Mouse (Mus musculus): ENCODE data around the gene Krtap28-13. TPM values are rescaled to one million over a fixed set of nuclear protein-coding genes. Genes with fewer than 3 reads are reported as not detected.

Krtap28-13 gene
- polyA plus RNA-seq (2015; fragmentation: Nextera tagmentation; extraction: Ambion mirVana): not detected in 2 replicates

- Histone ChIP-seq H3K27me3 (no peaks in the 10 kb centered on the region), H3K9me3 (no peaks in the 10 kb centered on the region), H3K9ac (no peak within 1 kb of the TSS), H3K36me3 (no peaks in the 10 kb centered on the region), H3K4me3 (no peak within 1 kb of the TSS), H3K4me2 (replicated peaks) (no peak within 1 kb of the TSS), H3K27ac (no peak within 1 kb of the TSS), H3K4me1 (no peaks in the 10 kb centered on the region)
- WGBS: 91% methylated on average over 4 of the region's 4 CpGs
- no peak for ATAC-seq (ENCODE audit: low FRiP score, low read depth)
These were observed at the start of gene Krtap28-13 for GRCm38 (mm10) chr1:83060643-83061042. TSS of gene Krtap28-13 (plus strand) at chr1:83060930.

DNA sequence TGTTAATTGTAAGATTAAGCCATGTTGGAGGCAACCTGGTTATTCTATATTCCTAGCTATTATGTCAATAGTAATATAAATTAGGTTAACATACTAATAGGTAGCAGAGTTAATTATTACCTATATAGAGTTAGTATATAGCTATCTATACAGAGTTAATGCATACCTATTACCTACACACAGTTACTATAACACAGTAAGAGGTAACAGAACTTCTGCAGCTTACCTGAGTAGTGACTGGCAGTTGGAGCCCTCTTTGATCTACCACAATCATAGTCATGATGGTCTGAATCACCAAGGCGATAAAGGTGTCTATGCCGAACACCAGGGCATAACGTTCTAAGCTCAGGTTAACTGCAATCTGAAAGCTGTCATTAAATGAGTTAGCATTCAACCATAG, 46.3 kb upstream of the Krtap28-13 start:
- no peak overlapping the region for H3K9ac ChIP-seq
- no peak overlapping the region for H3K4me3 ChIP-seq
- WGBS: 87% methylated on average over 3 of the region's 3 CpGs
- H3K4me1 ChIP-seq: no peaks in the 10 kb centered on the region
- H3K27me3 ChIP-seq: no peaks in the 10 kb centered on the region
- no peak overlapping the region for H3K27ac ChIP-seq
- H3K9me3 ChIP-seq: peaks cover 3% of the 10 kb centered on the region; the same call in 1 of the 2 replicates
- no peak overlapping the region for H3K4me2 ChIP-seq (replicated peaks)
- no peaks in the 10 kb centered on the region for H3K36me3 ChIP-seq
- no peak for ATAC-seq (ENCODE audit: low FRiP score, low read depth)

DNA sequence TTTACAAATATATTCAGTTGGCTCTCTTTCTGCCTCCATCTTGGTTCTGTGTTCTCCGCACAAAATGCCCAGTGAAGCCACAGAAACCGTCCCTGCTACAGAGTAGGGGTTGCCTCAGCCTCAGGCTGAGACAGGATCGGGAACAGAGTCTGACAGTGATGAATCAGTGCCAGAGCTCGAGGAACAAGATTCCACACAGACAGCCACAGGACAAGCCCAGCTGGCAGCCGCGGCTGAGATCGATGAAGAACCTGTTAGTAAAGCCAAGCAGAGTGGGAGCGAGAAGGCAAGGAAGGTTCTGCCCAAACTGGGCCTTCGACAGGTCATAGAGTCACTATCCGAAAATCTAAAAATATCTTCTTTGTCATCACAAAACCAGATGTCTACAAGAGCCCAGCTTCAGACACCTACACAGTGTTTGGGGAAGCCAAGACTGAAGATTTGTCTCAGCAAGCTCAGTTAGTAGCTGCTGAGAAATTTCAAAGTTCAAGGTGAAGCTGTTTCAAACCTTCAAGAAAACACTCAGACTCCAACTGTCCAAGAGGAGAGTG, 45.3 kb upstream of the Krtap28-13 start:
- H3K27me3 ChIP-seq: no peaks in the 10 kb centered on the region
- H3K36me3 ChIP-seq: no peaks in the 10 kb centered on the region
- H3K4me3 ChIP-seq: no peak overlapping the region
- WGBS: 79% methylated on average over 10 of the region's 10 CpGs
- H3K27ac ChIP-seq: no peak overlapping the region
- no peak overlapping the region for H3K4me2 ChIP-seq (replicated peaks)
- H3K9ac ChIP-seq: no peak overlapping the region
- H3K4me1 ChIP-seq: no peaks in the 10 kb centered on the region
- ATAC-seq (ENCODE audit: low FRiP score, low read depth): no peak
- H3K9me3 ChIP-seq: peaks cover 3% of the 10 kb centered on the region; the same call in 1 of the 2 replicates

DNA sequence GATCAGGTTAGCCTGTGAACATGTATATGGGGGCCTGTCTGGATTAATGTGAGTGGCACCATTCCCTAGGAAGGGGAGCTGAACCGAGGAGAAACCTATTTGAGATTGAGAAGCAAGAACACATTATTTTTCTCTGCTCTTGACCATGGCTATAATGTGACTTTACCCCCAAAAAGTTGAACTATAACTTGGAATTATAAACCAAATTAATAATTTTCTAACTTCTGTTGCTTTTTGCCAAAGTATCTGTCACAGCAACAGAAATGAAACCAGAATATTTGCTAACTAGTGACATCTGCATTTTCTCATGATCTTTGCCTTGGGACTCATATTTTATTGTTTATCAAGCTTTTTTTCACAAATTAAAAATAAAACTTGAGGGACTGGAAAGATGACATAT, 44.2 kb upstream of the Krtap28-13 start:
- Histone ChIP-seq H3K9me3 (peaks cover 3% of the 10 kb centered on the region; the same call in 1 of the 2 replicates), H3K27me3 (no peaks in the 10 kb centered on the region), H3K27ac (no peak overlapping the region), H3K36me3 (no peaks in the 10 kb centered on the region), H3K4me3 (no peak overlapping the region), H3K4me2 (replicated peaks) (no peak overlapping the region), H3K4me1 (peaks cover 5% of the 10 kb centered on the region; the same call in 1 of the 2 replicates), H3K9ac (no peak overlapping the region)
- ATAC-seq (ENCODE audit: low FRiP score, low read depth): no peak
- WGBS: 77% methylated on average over 1 of the region's 1 CpGs

DNA sequence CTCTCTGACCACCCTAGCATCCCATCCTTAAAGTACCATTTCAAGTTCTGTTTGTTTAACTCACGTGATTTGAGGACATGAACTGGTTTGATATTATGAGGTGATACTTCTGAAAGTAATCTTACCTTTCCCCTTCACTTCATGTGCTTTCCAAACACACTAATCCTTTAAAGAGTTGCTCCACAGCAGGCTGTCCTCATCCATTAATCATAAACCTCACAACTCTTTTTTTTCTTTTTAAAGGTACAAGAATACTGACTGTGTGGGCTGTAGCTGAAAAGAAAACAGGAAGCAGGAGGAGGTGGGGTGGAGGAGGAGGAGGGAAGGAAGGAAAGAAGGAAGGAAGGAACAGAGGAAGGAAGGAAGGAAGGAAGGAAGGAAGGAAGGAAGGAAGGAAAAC, 28.8 kb upstream of the Krtap28-13 start:
- no peak overlapping the region for H3K4me3 ChIP-seq
- no peaks in the 10 kb centered on the region for H3K36me3 ChIP-seq
- H3K27me3 ChIP-seq: no peaks in the 10 kb centered on the region
- ATAC-seq (ENCODE audit: low FRiP score, low read depth): no peak
- H3K4me1 ChIP-seq: no peaks in the 10 kb centered on the region
- H3K4me2 ChIP-seq (replicated peaks): no peak overlapping the region
- 28% methylated on average over 1 of the region's 1 CpGs for WGBS
- no peak overlapping the region for H3K27ac ChIP-seq
- H3K9me3 ChIP-seq: no peaks in the 10 kb centered on the region
- H3K9ac ChIP-seq: no peak overlapping the region

DNA sequence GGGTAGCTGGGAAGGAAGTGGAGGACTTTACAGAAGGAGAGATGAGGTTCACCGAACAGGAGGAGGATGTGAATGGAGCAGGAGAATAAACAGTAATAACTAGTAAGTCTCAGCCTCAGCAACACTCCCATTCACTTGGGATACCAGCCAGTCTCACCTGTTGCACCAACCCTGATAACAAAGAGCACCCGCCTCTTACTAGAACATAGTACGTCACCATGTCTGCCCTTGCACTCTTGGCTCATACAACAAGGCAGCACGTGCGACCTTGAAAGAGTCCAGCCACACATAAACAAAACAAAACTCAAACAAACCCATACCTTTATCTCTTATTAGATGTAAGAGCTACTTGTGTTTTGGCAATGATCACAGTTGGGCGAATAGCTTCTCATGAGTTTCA, 28.2 kb upstream of the Krtap28-13 start:
- ATAC-seq (ENCODE audit: low FRiP score, low read depth): no peak
- 93% methylated on average over 6 of the region's 6 CpGs for WGBS
- no peak overlapping the region for H3K27ac ChIP-seq
- H3K4me2 ChIP-seq (replicated peaks): no peak overlapping the region
- no peaks in the 10 kb centered on the region for H3K9me3 ChIP-seq
- H3K9ac ChIP-seq: no peak overlapping the region
- no peaks in the 10 kb centered on the region for H3K27me3 ChIP-seq
- H3K4me3 ChIP-seq: no peak overlapping the region
- peaks cover 3% of the 10 kb centered on the region; the same call in 1 of the 2 replicates for H3K4me1 ChIP-seq
- H3K36me3 ChIP-seq: no peaks in the 10 kb centered on the region

- no peak overlapping the region for H3K27ac ChIP-seq
- no peak overlapping the region for H3K4me2 ChIP-seq (replicated peaks)
- no peak overlapping the region for H3K4me3 ChIP-seq
- H3K27me3 ChIP-seq: no peaks in the 10 kb centered on the region
- H3K9ac ChIP-seq: no peak overlapping the region
- H3K36me3 ChIP-seq: no peaks in the 10 kb centered on the region
- H3K4me1 ChIP-seq: peaks cover 13% of the 10 kb centered on the region
- H3K9me3 ChIP-seq: no peaks in the 10 kb centered on the region
- WGBS: 41% methylated on average over 5 of the region's 5 CpGs
- no peak for ATAC-seq (ENCODE audit: low FRiP score, low read depth)
These were observed 26.2 kb upstream of the Krtap28-13 start for GRCm38 (mm10) chr1:83034509-83034908.

DNA sequence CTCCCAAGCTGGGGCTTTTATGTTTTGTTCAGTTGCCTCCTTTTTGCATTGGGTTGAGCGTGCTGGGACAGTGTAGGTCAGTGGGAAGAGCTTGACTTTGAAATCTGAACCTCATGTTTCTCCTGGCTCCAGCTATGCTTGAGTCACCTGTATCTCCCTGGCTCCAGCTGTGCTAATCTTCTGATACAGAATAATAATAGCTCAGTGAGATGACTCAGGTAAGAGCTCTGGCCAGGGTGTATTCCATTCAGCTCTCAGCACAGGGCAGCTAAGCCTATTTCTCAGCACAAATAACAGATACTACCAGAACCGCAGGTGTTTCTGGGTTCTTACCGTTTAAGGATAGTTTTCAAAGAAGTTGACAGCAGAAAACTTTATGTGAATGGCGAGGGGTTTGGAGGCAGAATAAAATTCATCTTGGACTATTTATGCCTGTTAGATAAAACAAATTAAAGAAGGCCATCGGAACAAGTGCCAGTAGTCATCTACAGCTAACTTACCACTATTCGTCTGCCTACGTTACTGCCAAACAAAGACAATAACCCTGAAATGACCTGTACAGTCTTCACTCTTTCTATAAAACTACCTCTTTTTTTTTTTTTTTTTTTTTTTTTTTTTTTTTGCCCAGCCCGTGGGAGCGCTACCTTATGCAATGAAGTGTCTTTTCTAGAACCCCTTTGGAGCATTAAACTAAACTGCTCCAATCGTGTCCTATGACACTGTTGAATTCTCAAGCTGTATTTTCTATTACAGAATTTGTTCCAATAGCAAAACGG, 23.6 kb upstream of the Krtap28-13 start:
- H3K27ac ChIP-seq: no peak overlapping the region
- H3K9me3 ChIP-seq: no peaks in the 10 kb centered on the region
- 0 out of 2 replicates have a peak overlapping the region, but pooled peaks have one; percentile 59 for H3K9ac ChIP-seq
- H3K27me3 ChIP-seq: no peaks in the 10 kb centered on the region
- 72% methylated on average over 11 of the region's 11 CpGs for WGBS
- H3K4me2 ChIP-seq (replicated peaks): peak overlapping the region; percentile 72
- no peaks in the 10 kb centered on the region for H3K36me3 ChIP-seq
- H3K4me1 ChIP-seq: peaks cover 13% of the 10 kb centered on the region
- ATAC-seq (ENCODE audit: low FRiP score, low read depth): no peak
- no peak overlapping the region for H3K4me3 ChIP-seq

DNA sequence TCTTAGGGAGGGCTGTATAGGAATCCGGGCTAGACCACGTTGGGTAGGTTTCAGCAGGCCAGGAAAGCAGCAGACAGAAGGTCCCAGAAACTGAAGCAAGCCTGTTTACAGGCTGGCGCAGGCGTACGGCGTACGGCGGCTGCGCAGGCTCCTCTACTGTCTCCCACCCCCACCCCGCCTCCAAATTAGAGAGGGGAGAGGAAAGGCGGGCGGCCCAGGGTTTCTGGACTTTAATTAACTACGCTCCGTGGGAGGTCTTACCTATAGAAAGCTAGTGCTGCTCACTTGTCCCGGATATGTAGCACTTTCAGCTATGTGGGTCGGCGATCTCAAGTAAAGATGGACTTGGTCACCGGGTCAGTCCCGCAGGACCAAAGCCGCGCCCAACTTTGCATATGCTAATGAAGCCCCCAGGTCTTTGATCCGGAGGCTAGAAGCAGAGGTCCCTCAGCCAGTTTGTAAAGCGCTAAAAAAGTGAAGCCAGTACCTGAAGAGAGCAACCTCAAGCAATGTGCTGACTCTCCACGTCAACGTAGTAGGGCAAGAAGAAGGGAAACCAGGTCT, 22.5 kb upstream of the Krtap28-13 start, which contains the start of gene Slc19a3:
Gene Slc19a3 (minus strand): TSS at position 340 of the 564 bp plus-strand sequence.
- peak; percentile 96 for ATAC-seq (ENCODE audit: low FRiP score, low read depth)
- under 1% methylated on average over 25 of the region's 25 CpGs for WGBS
- peak within 1 kb of the TSS; percentile 34; the same call in 1 of the 2 replicates for H3K27ac ChIP-seq

GRCm38 (mm10) chr1:83039080-83039479, 21.6 kb upstream of the Krtap28-13 start:
- no peak overlapping the region for H3K27ac ChIP-seq
- H3K36me3 ChIP-seq: no peaks in the 10 kb centered on the region
- no peak overlapping the region for H3K4me2 ChIP-seq (replicated peaks)
- no peak overlapping the region for H3K9ac ChIP-seq
- no peaks in the 10 kb centered on the region for H3K9me3 ChIP-seq
- ATAC-seq (ENCODE audit: low FRiP score, low read depth): no peak
- no peaks in the 10 kb centered on the region for H3K27me3 ChIP-seq
- 75% methylated on average over 4 of the region's 4 CpGs for WGBS
- H3K4me3 ChIP-seq: no peak overlapping the region
- peaks cover 13% of the 10 kb centered on the region for H3K4me1 ChIP-seq

More for the DNA sequence above, 22.5 kb upstream of the Krtap28-13 start, which contains the start of gene Slc19a3:
- peak within 1 kb of the TSS; percentile 72 for H3K4me2 ChIP-seq (replicated peaks)
- H3K36me3 ChIP-seq: no peaks in the 10 kb centered on the region
- H3K9me3 ChIP-seq: no peaks in the 10 kb centered on the region
- H3K27me3 ChIP-seq: no peaks in the 10 kb centered on the region
- peak within 1 kb of the TSS; percentile 59 for H3K9ac ChIP-seq
- peak within 1 kb of the TSS; percentile 49 for H3K4me3 ChIP-seq
- H3K4me1 ChIP-seq: peaks cover 13% of the 10 kb centered on the region

- no peak for ATAC-seq (ENCODE audit: low FRiP score, low read depth)
- Histone ChIP-seq H3K4me1 (peaks cover 12% of the 10 kb centered on the region), H3K9me3 (no peaks in the 10 kb centered on the region), H3K27me3 (no peaks in the 10 kb centered on the region), H3K36me3 (no peaks in the 10 kb centered on the region), H3K4me3 (no peak within 1 kb of the TSS), H3K4me2 (replicated peaks) (no peak within 1 kb of the TSS), H3K27ac (no peak within 1 kb of the TSS), H3K9ac (no peak within 1 kb of the TSS)
- WGBS: 96% methylated on average over 2 of the region's 2 CpGs
These were observed 18.4 kb upstream of the Krtap28-13 start, which contains the start of gene Krtap28-10 for GRCm38 (mm10) chr1:83042380-83042779. TSS of gene Krtap28-10 (minus strand) at chr1:83042480.

DNA sequence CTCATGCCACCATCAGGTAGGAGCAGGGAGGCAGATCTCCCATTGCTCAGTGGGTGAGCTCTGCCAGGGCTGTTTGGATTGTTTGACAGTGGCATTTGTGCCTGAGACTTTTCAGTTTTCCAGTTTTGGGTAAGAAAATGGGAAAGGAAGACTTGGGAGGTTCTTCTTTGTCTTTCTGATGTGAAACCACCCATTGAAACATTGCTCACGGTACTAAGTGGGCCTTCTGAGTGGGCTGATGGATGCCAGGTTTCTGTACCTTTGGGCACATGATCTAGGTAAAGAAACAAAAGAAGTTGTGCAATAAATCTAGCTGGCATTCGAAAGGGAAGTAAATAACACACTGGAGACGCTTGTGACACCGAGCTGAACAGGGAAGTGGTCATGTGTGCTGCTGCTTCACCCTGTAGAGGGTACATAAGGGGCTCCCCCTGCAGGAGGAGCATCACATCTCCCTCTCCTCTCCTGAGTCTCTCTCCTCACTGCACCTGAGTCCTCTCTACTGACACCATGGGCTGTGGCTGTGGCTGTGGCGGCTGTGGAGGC, 15.8 kb upstream of the Krtap28-13 start, which contains the start of gene Gm47969:
Gene Gm47969 (plus strand): TSS at position 51 of the 546 bp plus-strand sequence.
- Histone ChIP-seq H3K9me3 (no peaks in the 10 kb centered on the region), H3K27me3 (no peaks in the 10 kb centered on the region), H3K4me3 (no peak within 1 kb of the TSS), H3K4me2 (replicated peaks) (no peak within 1 kb of the TSS), H3K36me3 (no peaks in the 10 kb centered on the region), H3K4me1 (no peaks in the 10 kb centered on the region), H3K9ac (no peak within 1 kb of the TSS), H3K27ac (no peak within 1 kb of the TSS)
- 78% methylated on average over 5 of the region's 5 CpGs for WGBS
- no peak for ATAC-seq (ENCODE audit: low FRiP score, low read depth)

Measured in limb, embryonic 13.5 days (tissue).